Mouse (Mus musculus) gastrocnemius, postnatal 36 days (tissue): ENCODE data around the gene Pkdrej. TPM values are rescaled to one million over a fixed set of nuclear protein-coding genes. Genes with fewer than 3 reads are reported as not detected.

ENCODE experiments used
- DNase-seq, 2 experiments: peaks; one replicate each; pipeline ENCODE4 v3.0.0; 2022
- intact Hi-C: fragments of 180-260 bp; cut with DNase I; formaldehyde crosslinking; loops from one replicate; pipeline ENCODE4 v1.15.1; 2025
- total RNA-seq, 2 experiments: library from RNA; stranded (reverse); gene quantifications; 2 replicates each; pipeline ENCODE4 v1.2.3; 2021

Gene Pkdrej
- total RNA-seq, 2 experiments from 2014 or later = 0.12 to 0.31 TPM

GRCm38 (mm10) chr15:85772146-85772740 lies 49.3 kb downstream of the Pkdrej start:
- intact Hi-C loops = no loop called here
- DNase-seq = no peak

- intact Hi-C loops = no loop called here
- DNase-seq = no peak
Observed at GRCm38 (mm10) chr15:85771306-85772121, 50.0 kb downstream of the Pkdrej start.

- intact Hi-C loops = no loop called here
Observed at GRCm38 (mm10) chr15:85768991-85769390, 52.5 kb downstream of the Pkdrej start.

GRCm38 (mm10) chr15:85766677-85767076 lies 54.9 kb downstream of the Pkdrej start:
- no peak for DNase-seq
- intact Hi-C loops = no loop called here

More at GRCm38 (mm10) chr15:85768991-85769390, 52.5 kb downstream of the Pkdrej start:
- DNase-seq = no peak

- intact Hi-C loops = no loop called here
- no peak for DNase-seq
Observed at GRCm38 (mm10) chr15:85765022-85765421, 56.5 kb downstream of the Pkdrej start.

Other genes with a start within 250 kb of the Pkdrej start
- gene Wnt7b, start 239.3 kb downstream of the Pkdrej start, total RNA-seq = not detected
- gene Ppara, start 86.8 kb downstream of the Pkdrej start, total RNA-seq = 10 to 100 TPM; 14.5 to 16.5 TPM
- gene Cdpf1, start 10.0 kb downstream of the Pkdrej start, total RNA-seq = 10 to 100 TPM; 33.9 to 41.5 TPM
- 1 to 10 TPM; 2.8 to 4.7 TPM for gene Ttc38, start 10.6 kb upstream of the Pkdrej start, total RNA-seq
- under 1 TPM; 0.27 to 0.28 TPM for gene Gtse1, start 38.0 kb upstream of the Pkdrej start, total RNA-seq
- 10 to 100 TPM in 1 of 2 experiments, 1 to 10 TPM in 1; 9.1 to 12.1 TPM for gene Trmu, start 57.6 kb upstream of the Pkdrej start, total RNA-seq
- under 1 TPM; 0.10 to 0.37 TPM for gene Celsr1, start 212.0 kb upstream of the Pkdrej start, total RNA-seq
- gene Gramd4, start 236.0 kb upstream of the Pkdrej start, total RNA-seq = 1 to 10 TPM; 5.1 to 5.9 TPM